Mouse (Mus musculus): ENCODE results near the gene Shroom3.

Shroom3 gene

DNA sequence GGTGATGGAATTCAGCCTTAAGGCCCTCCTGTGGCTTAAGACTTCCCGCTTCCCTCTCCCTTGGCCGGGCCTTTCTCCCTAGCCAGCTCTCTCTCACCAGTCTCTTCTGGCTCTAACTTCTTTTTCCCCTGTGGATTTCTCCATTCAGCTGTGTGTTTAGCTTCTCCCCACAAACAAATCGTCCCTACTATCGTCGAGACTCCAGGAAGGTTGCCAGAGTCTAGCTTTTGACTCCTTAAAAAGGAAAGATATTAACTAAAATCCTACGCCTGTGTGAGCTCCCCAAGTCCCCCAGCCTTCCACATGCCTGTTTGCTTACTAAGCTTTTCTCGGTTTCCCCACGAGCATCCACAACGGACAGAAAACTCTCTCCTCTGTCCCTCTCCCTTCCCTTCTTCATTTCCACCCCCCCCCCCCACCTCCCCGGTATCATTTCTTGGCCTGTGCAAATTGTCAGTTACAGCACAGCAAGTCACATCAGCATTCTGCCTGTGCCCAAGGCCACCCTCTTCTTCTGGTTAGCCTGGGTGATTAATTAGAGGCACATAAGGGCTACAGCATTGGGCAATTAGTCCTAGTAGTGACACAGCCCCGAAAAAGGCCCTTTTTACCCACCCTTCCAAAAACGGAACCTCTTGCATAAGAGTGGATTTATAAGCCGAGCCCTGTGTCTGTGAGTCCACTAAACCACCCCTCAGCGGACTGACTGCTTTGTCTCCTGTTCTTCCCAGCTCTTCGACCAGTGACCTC, 256.2 kb downstream of the Shroom3 start:
- no peak for DNase-seq

DNA sequence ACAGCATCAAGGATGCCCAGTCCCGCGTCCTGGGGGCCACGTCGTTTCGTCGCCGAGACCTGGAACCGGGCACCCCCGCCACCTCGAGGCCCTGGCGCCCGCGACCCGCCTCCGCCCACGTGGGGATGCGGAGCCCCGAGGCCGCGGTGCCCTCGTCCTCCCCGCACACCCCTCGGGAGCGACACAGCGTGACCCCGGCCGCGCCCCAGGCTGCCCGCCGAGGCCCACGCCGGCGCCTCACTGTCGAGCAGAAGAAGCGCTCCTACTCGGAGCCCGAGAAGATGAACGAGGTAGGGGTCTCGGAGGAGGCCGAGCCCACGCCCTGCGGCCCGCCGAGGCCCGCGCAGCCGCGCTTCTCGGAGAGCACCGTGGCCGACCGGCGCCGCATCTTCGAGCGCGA, 258.9 kb downstream of the Shroom3 start:
- no peak for DNase-seq

DNA sequence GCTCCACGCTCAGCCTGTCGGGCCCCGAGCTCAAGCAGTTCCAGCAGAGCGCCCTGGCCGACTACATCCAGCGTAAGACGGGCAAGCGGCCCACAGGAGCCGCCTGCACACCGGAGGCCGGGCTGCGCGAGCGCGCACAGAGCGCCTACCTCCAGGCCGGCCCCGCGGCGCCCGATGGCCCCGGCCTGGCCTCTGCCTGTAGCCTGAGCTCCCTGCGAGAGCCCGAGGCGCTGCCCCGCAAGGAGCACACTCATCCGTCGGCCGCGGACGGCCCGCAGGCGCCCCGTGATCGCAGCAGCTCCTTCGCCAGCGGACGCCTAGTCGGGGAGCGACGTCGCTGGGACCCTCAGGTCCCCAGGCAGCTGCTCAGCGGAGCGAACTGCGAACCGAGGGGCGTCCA, 259.3 kb downstream of the Shroom3 start:
- DNase-seq = no peak

DNA sequence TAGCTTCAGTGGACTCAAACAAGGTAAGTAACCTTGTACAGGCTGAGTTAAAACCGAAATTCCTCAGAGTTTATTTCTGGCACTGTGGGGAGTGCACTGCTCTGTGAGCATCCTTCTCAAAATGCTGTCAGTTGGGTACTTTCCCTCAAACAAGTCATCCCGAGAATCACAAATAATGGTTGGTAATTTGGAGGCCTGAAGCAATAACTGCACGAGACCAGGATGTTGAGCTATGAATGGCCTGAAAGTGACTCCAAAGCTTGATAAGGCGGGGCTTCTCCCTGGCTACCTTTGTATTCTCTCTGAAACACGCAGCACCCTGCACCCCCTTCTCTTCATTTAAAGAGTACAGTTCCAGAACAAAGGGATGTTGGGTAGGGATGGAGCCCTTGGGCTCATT, 261.6 kb downstream of the Shroom3 start:
- no peak for DNase-seq

DNA sequence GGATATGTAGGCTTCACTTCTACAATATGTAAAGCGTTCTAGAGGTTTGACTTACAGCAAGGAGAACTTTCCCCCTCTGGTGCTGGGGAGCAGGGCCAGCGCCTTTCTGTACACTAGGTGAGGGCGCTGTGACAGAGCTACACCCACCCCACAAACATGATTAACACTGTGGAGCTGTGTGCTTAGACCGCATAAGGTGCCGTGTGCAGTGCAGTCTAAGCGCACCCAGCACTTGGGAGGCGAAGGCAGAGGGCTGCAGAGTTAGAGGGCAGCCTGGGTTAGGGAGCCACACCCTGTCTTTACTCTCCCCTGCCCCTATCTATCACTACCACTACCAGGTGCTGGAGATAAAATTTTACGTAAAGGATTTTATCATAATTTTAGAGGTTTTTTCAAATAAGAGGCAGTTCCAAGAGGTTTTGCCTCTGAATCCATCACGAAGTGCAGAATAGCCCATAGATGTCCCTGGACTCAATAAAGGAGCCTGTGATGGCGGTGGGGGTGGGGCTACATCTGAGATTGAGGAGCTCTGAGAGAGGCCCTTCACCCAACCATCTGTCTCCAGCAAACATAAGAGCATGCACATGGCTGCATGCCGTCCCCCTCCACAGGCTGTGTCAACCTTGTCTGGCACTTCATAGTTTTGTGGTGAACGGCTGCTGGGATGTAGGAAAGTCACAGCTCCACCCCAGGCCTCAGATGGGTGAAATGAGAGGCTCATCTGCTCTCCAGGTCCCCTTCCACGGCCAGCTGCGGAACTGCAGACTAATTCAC, 265.9 kb downstream of the Shroom3 start:
- DNase-seq = no peak

DNA sequence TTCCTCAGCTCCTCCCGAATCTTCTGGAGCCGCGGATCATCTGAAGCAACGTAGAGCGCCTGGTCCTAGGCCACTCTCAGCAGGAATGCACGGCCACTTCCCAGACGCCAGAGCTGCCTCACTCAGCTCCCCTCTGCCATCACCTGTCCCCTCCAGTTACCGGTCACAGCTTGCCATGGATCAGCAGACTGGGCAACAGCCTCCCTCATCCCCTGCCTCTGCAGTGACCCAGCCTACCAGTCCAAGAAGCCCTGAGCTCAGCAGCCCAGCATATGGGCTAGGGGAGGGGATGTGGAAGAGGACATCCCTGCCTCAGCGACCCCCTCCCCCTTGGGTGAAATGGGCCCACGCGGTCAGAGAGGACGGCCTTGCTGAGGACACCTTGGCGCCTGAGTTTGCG, 267.3 kb downstream of the Shroom3 start:
- no peak for DNase-seq

DNA sequence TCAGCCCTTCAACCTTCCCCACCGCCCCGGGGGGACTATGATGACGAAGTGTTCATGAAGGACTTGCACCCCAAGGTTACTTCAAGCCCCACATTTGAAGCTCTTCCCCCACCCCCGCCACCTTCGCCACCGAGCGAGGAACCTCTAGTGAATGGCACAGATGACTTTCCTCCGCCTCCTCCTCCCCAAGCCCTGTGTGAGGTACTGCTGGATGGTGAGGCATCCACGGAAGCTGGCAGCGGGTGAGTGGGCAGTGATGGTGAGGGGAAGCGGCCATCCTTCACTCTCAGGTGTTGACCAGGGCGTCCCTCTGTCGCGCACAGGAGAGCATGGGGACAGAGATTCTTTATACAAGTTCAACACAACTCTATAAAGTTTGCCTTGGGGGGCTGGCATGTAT, 267.8 kb downstream of the Shroom3 start:
- no peak for DNase-seq

DNA sequence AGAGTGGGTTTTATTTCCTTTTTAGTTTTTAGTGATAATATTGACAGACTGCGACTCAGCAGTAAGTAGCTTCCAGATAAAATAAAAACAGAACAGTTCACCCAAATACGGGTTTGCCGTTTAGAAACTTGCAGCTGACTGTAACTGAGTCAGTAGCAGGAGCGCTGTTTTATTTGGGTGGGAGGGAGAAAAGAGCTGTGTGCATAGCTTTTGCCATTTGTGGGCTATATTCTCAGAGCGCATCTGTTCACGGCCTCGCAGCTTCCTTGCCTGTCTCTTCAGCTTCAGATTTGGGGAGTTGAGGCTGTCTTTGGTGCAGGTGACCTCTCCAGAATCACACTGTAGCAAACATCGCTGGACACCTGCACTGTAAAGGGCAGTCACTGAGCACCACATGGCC, 270.6 kb downstream of the Shroom3 start:
- DNase-seq = no peak

DNA sequence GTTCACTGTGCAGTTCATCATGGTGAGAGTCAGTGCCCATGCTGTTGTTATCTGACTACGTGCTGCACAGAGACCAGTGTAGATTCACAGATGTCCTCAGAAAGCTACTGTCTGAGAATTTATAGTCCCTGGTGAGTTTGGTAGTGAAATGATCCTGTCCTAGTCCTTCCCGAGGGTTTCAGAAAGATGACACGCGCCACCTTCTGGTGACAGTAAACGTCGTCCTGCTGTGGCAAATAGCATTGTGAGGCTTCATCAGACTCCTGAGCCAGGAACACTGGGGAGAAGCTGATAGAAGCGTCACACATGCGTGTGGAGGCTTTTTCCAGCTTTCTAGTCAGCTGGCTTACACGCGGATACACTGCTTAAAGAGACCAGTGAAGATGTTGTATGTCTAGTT, 271.1 kb downstream of the Shroom3 start:
- peak; percentile 79 to 80 for DNase-seq

DNA sequence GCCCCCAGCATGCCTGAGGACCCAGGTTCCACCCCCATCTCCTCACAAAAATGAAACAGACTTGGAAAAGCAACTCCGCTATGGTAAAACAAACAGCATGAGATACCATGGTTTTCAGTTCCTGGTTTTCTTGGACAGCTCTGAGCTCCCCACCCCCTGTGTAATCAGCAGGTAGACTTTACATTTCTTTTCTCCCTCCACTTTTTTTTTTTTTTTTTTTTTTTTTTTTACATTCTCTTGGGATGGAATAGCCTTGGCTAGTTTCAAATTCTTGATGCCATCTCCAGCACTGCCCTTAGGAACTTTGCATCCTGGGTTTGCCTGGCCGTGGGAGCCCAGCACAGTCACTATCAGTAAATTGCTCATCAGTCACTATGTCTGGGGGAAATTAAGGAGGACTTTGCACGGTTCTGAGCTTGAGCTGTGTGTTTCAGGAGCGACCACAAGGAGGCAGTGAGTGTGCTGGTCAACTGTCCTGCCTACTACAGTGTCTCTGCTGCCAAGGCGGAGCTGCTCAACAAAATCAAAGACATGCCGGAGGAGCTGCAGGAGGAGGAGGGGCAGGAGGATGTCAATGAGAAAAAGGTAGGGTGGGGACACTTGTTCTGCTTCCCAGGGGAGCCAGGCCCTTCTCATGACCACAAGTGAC, 271.7 kb downstream of the Shroom3 start:
- DNase-seq = peak; percentile 38 to 49

DNA sequence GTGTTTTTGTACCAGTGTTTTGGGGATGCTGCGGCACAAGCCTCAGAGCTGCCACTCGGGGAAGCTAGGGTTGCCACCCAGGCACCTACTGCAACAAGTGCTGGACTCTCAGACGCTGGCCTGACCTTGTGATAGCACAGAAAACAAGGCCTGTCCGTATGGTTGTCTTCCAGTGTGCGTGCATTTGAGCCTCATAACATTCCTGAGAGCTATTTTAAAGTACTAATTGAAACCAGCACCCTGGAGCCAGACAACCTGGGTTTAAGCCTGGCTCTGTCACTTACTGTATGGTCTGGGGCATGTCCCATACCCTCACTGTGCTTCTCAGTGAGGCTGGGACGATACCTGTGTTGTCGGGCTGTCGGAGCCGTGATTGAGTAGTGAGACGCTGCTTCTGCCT, 276.1 kb downstream of the Shroom3 start:
- no peak for DNase-seq

DNA sequence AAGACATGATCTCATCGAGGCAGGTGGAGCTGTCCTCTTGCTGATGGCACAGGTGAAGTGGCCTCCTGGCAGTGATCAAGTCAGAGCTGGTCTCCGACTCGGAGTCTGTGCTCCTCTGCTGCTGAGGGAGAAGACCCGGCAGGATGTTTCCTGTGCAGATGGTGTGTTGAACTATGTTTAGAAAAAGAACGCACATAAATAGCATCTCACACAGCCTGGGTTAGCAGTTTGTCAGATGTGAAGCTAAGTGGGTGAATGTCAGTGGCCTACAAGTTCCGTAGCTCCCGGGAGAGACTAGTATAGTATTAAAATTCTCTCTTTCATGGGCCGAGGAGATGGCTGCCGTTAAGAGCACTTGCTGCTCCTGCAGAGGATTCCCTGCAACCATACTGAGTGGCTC, 276.5 kb downstream of the Shroom3 start:
- peak; percentile 47 to 52 for DNase-seq

DNA sequence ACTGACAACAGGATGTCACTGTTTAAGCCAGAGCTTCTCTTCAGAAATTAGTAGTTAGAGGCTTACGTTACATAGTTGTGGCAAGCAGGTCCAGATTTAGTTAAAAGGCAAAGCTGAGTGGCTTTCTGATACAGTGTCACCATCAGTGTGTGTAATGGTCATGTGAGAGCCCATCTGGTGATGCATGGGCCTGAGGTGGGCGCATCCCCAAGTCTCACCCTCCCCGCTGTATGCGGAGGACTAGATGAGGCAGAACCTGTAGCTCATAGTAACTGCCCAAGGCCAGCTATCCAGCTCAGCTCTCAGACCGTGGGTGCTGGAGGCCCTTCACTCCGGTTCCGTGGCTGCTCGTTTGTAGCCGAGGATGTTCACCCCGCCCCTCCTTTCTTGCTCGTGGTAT, 278.1 kb downstream of the Shroom3 start:
- DNase-seq = no peak

DNA sequence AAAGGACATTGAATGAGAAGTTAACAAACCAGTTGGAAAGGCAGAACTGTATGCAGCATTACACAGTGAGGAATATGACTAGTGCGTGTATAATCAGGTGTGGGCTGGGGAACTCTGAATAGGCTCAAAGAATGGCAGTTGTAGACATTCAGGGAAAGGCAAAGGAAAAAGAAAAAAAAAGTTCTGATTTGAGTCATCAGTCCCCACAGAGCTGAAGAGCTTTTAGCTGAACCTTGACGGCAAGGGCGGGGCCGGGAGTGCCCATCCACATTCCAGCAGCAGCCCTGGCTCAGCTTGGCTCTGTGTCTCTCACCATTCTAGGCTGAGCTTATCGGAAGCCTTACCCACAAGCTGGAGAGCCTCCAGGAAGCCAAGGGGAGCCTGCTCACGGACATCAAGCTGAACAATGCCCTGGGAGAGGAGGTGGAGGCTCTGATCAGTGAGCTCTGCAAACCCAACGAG, 278.6 kb downstream of the Shroom3 start:
- no peak for DNase-seq

DNA sequence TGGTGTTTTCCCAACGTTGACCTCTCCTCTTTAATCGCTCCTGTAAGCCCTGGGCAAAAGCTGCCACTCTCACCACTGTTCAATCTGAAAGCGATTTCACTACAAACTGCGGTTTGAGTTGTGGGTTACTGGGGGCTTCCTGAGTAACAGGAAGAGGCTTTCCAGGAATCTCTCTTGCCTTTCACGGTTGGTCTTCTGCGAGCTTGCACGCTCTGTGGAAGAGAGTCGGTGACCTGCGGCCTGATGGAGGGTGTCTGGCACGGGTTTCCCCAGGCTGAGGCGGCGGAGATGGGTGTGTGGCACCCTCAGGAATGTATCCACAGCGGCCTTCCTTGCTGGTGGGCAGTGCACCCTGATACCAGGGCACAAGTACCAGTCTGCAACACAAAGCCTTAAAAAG, 281.5 kb downstream of the Shroom3 start:
- DNase-seq = no peak

DNA sequence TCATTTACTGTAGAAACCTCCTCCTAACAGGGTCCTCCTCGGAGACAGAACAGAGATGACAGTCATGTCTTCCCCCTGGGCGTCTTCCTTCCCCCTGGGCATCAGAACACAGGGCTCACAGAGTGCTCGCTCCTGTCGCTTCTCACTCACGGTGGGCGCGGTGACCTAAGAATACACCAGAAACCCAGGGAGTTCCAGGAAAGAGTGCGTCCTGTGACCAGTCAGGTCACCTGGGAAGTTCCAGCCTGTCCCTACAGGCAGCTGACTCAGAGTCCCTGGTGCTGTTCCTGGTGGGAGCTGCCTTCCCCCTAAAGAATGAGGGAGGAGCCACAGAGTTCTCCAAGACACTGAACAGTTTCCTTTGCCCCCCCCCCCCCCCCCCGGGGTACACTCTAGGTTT, 283.9 kb downstream of the Shroom3 start:
- DNase-seq = no peak

DNA sequence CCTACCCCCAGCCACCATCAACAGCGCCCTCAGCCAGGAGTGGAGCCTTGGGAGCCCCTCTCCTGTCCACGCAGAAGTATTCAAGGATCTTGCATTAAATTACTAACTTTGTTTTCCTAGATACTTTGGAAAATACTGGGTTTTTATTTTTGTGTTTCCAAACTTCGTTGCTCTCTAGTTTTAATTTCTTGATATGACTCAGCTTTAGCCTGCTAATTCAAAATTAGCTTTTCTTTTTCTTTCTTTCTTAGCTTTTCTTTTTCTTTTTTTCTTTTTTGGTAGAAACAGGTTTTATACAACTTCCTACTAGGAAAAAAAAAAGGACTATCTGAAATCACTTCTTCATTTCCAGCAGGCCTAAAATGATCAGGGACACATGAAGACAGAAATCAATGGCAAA, 284.7 kb downstream of the Shroom3 start:
- no peak for DNase-seq

DNA sequence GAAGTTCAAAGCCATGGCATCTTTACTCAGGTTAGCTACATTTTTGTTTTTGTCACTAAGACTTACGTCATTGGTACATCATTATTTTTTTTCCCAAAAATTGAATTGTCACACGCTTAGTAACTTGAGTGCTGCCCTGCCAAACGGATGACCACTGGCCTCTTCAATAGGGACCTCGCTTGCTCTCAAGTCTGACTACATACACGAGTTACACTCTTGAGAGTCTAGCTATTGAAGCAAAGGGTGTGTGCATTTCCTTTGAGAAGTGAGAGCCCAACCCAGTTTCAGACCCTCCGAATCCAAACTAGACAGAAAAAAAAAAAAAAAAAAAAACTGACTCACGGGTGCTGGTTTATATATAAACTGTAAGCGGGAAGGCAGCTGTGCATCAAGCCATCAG, 286.2 kb downstream of the Shroom3 start:
- no peak for DNase-seq

DNA sequence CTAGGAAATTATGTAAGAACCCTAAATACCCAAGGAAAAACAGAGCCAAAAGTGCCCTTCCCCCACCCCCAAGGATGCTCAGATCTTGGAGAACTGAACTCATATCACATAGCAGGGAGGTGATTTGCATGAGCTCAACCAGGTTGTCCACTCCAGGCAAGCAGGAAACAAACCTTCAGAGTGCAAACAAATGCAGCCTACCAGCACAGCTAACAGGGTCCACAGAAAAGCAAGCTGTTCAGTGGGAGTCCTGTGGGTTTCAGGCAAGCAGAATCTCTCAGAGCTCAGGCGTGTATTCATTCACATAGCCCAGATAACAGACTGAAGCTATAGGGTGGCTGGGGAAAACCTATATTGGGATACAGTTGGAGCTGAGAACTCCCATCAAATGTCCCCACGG, 286.7 kb downstream of the Shroom3 start:
- DNase-seq = no peak

DNA sequence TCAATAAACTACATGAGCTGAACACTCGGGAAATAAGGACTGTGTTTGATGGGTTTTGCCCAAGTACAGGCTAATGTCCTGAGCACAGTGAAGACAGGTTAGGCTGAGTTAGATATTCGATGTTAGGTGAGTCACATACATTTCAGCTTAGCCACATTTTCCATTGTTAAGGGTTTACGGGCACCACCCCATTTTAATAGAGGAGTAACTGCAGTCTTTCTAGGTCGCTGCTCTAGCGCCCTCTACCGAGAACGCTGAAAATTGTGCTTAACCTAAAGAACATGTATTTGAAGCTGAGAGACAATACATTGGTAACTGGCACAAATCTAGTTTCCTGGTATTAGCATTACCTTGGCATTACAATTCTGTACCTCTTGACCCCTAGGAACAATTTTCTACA, 287.2 kb downstream of the Shroom3 start:
- DNase-seq = no peak

DNA sequence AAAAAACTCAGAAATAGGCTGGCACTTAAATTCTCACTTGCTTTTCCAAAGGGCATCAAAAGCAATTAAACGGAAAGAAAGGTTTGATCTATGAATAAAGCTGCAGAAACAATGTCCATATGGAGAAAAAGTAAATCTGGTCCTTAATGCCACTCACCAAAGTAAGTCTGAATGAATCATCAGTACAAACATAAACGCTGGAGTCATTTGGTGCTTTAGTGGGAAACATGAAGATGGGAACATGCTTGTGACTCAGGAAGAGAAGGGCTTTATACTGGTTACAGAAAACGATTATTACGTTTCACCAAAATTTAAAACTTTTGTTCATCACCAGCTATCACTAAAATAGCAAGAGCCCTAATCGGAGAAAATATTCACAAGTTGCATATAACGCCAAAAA, 297.2 kb downstream of the Shroom3 start:
- no peak for DNase-seq

DNA sequence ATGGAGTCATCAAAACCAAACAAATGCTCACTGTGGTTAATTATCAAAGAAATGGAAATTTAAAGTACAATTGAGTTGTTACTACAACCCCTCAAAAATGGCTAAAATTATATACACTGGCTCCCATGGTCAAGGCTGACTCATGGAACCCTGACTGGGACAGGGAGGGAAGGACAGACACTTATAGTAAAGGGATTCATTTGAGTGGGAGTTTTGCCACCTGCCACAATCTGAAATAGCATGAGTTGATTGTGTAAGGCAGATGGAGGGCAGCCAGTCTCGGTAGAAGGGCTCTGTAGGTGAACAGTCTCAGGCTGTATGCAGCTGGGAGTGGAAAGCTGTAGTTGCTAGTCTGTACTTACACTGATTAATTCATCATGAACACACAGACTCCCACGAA, 297.6 kb downstream of the Shroom3 start:
- DNase-seq = no peak

DNA sequence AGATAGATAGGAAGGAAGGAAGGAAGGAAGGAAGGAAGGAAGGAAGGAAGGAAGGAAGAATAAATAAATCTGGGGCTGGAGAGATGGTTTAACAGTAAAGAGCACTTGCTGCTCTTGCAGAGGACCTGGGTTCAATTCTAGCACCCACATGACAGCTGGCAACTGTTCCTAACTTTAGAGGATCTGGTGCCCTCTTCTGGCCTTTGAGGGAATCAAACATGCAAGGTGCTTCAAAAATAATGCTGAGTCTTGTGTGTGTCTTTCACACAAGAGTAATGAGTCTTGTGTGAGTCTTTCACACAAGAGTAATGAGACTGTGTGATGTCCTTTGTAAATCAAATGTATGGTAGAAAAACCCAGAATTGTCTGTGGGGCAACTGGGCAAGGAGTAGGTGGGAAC, 299.4 kb downstream of the Shroom3 start:
- DNase-seq = no peak

DNA sequence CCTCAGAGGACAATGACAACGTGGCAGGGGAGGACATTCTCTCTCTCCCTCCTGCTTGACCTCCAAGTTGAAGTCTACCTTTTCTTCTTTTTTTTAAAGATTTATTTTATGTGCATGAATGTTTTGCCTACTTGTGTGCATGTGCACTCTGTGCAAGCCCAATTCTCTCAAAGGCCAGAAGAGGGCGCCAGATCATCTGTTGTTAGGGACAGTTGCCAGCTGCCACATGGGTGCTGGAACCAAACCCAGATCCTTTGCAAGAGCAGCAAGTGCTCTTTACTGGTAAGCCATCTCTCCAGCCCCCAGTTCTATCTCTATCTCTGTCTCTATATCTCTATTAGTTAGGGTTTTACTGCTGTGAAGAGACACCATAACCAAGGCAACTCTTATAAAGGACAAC, 300.7 kb downstream of the Shroom3 start:
- DNase-seq = no peak

Measured in cerebellum, adult 18-20 months (tissue).